Mouse (Mus musculus): Measurements from ENCODE around the gene Hmgcs2.

- TF ChIP-seq CTCF (IDR thresholded peaks at IDR 0.05; ENCODE audit: borderline replicate concordance, insufficient read depth, low read depth, low read length) (peak; percentile 87), POLR2A (IDR thresholded peaks at IDR 0.05; ENCODE audit: borderline replicate concordance, insufficient read depth, low read length) (no peak)
Observed at GRCm38 (mm10) chr3:98280933-98281678, 871 bp downstream of the Hmgcs2 start.

All from cerebellum, adult 2 months (tissue).